Mouse (Mus musculus) hindbrain, postnatal 0 days (tissue): ENCODE results near the gene Limch1. TPM values are rescaled to one million over a fixed set of nuclear protein-coding genes. Genes with fewer than 3 reads are reported as not detected.

Experiments used
- ATAC-seq: fragments of 200-750 bp; cut with Nextera tagmentation; 2 replicates; pipeline ENCODE4 v1.8.0; 2017; ENCODE audit warnings: mild to moderate bottlenecking, moderate TSS enrichment, moderate library complexity
- DNase-seq: peaks from one replicate; pipeline ENCODE4 v3.0.0-alpha.2; 2015; ENCODE audit warnings: low spot score
- H3K27ac ChIP-seq: fragments of 300-500 bp; sonication (generic); 2 replicates; pipeline ENCODE4 v1.5.1; 2014; ENCODE audit warnings: mild to moderate bottlenecking
- H3K27me3 ChIP-seq: fragments of 300-500 bp; sonication (generic); 2 replicates; pipeline ENCODE4 v1.6.1; 2014; ENCODE audit warnings: low read length, mixed read lengths; ENCODE audit not compliant: insufficient read depth
- H3K36me3 ChIP-seq: fragments of 300-500 bp; sonication (generic); 2 replicates; pipeline ENCODE4 v1.6.1; 2014; ENCODE audit warnings: low read length, mixed read lengths; ENCODE audit not compliant: insufficient read depth
- H3K4me1 ChIP-seq: fragments of 300-500 bp; sonication (generic); 2 replicates; pipeline ENCODE4 v1.6.1; 2014; ENCODE audit warnings: antibody characterized with exemption, low read length, mixed read lengths; ENCODE audit not compliant: insufficient read depth
- H3K4me2 ChIP-seq: fragments of 300-500 bp; sonication (generic); 2 replicates; pipeline ENCODE4 v1.6.1; 2014; ENCODE audit warnings: low read depth, mild to moderate bottlenecking, low read length, moderate library complexity, mixed read lengths
- H3K4me3 ChIP-seq: fragments of 300-500 bp; sonication (generic); 2 replicates; pipeline ENCODE4 v1.5.1; 2014; ENCODE audit warnings: low read length
- H3K9ac ChIP-seq: fragments of 300-500 bp; sonication (generic); replicated peaks from 2 replicates; pipeline ENCODE4 v1.6.1; 2014; ENCODE audit warnings: mild to moderate bottlenecking, low read length, moderate library complexity, mixed read lengths
- H3K9me3 ChIP-seq: fragments of 300-500 bp; sonication (generic); 2 replicates; pipeline ENCODE4 v1.6.1; 2016; ENCODE audit warnings: low read length, mixed read lengths
- CTCF ChIP-seq: IDR thresholded peaks from 2 replicates; pipeline ENCODE4 v1.5.1; 2016; ENCODE audit warnings: antibody characterized with exemption, control low read depth, low read depth
- WGBS: fragments of 180-500 bp; shearing (Covaris S2); extraction: QIAGEN DNeasy Blood & Tissue Kit; methylation state at CpG from one replicate; pipeline ENCODE4 v1.1.7; 2014; 5-methylcytosine and 5-hydroxymethylcytosine counted together
- polyA plus RNA-seq: library from polyadenylated mRNA; unstranded; fragments of >200 nt; fragmentation: Nextera tagmentation; extraction: Ambion mirVana; gene quantifications from 2 replicates; pipeline ENCODE4 v1.2.1, GENCODE M21; 2015
- total RNA-seq: library from RNA; depleted of rRNA; stranded (reverse); fragments of >200 nt; gene quantifications from 2 replicates; pipeline ENCODE4 v1.2.3, GENCODE M21; 2014

Gene Limch1
- total and polyA plus RNA-seq, 2 experiments from 2014 or later: 50.4 to 72.4 TPM

DNA sequence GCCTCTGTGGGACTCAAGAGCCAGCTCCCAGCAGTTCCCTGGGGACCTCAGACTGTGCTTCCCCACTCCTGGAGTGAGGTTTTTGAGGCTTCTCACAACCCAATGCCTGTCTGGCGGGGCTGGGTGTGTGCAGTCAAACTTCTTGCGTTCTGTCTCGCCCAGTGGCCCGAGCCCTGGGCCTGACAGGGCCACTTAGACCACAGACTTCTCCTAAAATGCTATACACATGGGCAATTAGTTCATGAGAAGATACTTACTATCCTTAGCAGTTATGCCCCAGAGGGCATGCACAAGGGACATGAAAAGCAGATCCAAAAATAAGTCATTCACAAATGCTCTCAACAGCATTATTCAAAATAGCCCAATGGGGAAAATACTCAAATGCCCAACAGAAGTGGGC, 123.9 kb downstream of the Limch1 start:
- no peak overlapping the region for H3K9ac ChIP-seq
- no peaks in the 10 kb centered on the region for H3K27me3 ChIP-seq
- ATAC-seq (no peak), DNase-seq (no peak)
- H3K9me3 ChIP-seq: no peaks in the 10 kb centered on the region
- WGBS: 91% methylated on average over 4 of the region's 4 CpGs
- no peaks in the 10 kb centered on the region for H3K36me3 ChIP-seq
- H3K4me2 ChIP-seq: no peak overlapping the region
- no peak overlapping the region for H3K4me3 ChIP-seq
- H3K27ac ChIP-seq: no peak overlapping the region
- no peak for TF ChIP-seq CTCF
- H3K4me1 ChIP-seq: peaks cover 3% of the 10 kb centered on the region; the same call in 1 of the 2 replicates

DNA sequence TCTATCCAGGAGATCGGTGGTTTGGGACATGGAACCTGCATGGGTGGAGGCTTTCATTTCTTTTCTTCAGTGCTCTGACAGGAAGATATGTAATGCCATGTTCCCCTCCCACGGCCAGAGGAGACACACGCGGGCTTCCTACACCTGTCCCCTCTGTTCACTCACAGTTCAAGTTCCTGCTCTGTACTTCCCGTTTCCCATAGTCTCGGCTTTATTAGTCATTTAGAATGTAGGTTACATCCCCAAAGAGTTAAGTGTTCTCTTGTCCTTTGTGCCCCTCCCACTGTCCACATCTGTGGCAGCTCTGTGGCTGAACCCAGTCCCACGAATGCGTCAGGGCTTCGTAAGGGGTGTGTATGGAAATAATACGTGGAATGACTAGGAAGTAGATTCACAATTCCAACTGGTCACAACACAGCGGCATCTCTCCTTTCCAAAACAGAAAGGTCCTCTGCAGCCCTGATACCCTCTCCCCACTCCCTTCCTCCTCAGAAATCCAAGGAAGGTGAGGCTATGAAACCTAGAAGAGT, 126.0 kb downstream of the Limch1 start:
- Histone ChIP-seq H3K36me3 (no peaks in the 10 kb centered on the region), H3K4me2 (no peak overlapping the region), H3K27ac (no peak overlapping the region), H3K9ac (no peak overlapping the region), H3K9me3 (no peaks in the 10 kb centered on the region), H3K4me3 (no peak overlapping the region), H3K27me3 (no peaks in the 10 kb centered on the region), H3K4me1 (no peaks in the 10 kb centered on the region)
- WGBS: 87% methylated on average over 11 of the region's 11 CpGs
- DNase-seq (no peak), ATAC-seq (no peak)
- TF ChIP-seq CTCF: no peak

DNA sequence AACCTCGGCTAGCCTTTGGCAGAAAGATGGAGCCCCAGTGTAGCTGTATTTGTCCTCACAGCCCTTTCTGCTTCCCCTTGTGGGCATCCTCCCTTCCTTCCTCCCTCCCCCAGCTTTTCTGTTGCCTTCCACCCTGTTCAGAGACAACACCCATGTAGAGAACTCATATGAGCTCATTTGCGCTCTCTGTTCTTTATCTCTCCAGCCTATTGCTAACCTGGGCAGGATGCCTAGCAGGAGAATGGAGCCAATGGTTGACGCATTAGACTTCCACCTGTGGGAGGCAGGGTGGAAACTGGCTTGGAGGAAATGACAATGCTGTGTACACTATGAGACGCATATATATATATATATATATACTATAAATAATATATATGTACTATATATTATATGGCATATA, 126.4 kb downstream of the Limch1 start:
- no peaks in the 10 kb centered on the region for H3K27me3 ChIP-seq
- DNase-seq (no peak), ATAC-seq (no peak)
- no peak overlapping the region for H3K4me2 ChIP-seq
- H3K27ac ChIP-seq: no peak overlapping the region
- H3K9ac ChIP-seq: no peak overlapping the region
- no peaks in the 10 kb centered on the region for H3K4me1 ChIP-seq
- no peak for TF ChIP-seq CTCF
- no peaks in the 10 kb centered on the region for H3K36me3 ChIP-seq
- no peaks in the 10 kb centered on the region for H3K9me3 ChIP-seq
- H3K4me3 ChIP-seq: no peak overlapping the region
- 90% methylated on average over 4 of the region's 4 CpGs for WGBS

DNA sequence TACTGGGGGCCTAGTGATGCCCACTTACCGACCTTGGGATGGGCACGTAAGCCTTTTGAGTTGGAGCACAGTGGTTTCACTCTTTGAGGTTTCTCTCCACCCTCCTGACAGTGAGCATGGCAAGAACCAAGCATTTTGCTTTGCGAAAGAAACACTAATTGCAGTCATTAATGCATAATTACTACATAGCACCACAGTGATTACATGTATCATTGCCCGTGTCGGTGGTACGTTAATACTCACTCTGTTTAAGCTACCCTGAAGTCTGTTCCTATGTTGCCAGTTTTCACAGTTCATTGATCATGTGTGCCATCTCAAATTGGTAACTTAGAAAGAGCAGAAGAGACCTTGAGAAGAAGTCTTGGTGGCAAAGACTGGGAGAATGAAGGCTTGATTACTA, 127.1 kb downstream of the Limch1 start:
- WGBS: 80% methylated on average over 6 of the region's 6 CpGs
- H3K9me3 ChIP-seq: no peaks in the 10 kb centered on the region
- H3K4me2 ChIP-seq: no peak overlapping the region
- TF ChIP-seq CTCF: no peak
- DNase-seq: no peak
- no peak overlapping the region for H3K27ac ChIP-seq
- ATAC-seq: no peak
- H3K4me3 ChIP-seq: no peak overlapping the region
- H3K36me3 ChIP-seq: no peaks in the 10 kb centered on the region
- no peaks in the 10 kb centered on the region for H3K27me3 ChIP-seq
- H3K4me1 ChIP-seq: no peaks in the 10 kb centered on the region
- H3K9ac ChIP-seq: no peak overlapping the region

DNA sequence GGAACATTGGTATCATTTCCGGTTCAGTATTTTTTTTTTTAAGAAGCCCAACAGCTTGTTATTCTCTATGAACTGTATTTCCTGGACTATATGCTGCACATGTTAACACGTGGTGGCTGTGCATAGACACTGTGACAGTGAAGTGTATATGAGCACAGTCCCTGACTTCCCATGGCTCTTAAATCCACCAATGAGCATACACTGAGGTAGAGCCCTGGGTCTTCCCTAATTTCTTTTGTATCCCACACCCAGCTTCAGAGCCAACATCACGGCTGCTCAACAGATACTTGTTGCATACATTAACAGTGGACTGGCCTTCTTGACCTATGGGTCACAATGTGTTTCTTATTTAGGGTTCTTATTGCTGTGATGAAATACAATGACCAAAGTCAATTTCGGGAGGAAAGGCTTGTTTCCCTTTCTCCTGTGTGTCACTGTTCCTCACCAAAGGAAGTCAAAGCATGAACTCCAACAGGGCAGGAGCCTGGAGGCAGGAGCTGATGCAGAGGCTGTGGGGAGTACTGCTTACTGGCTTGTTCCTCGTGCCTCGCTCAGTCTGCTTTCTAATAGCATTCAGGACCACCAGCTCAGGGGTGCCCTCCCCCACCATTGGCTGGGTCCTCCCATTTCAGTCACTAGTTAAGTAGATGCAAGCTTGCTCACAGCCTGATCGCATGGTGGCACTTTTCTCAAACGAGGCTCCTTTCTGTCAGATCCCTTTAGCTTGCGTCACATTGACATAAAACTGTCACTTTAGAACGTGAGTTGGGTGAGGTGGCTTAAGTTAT, 130.6 kb downstream of the Limch1 start:
- DNase-seq: no peak
- H3K9ac ChIP-seq: no peak overlapping the region
- no peak overlapping the region for H3K4me2 ChIP-seq
- no peaks in the 10 kb centered on the region for H3K36me3 ChIP-seq
- no peak for TF ChIP-seq CTCF
- no peaks in the 10 kb centered on the region for H3K4me1 ChIP-seq
- ATAC-seq: no peak
- H3K9me3 ChIP-seq: no peaks in the 10 kb centered on the region
- no peak overlapping the region for H3K4me3 ChIP-seq
- H3K27ac ChIP-seq: no peak overlapping the region
- 49% methylated on average over 10 of the region's 10 CpGs for WGBS
- H3K27me3 ChIP-seq: no peaks in the 10 kb centered on the region

DNA sequence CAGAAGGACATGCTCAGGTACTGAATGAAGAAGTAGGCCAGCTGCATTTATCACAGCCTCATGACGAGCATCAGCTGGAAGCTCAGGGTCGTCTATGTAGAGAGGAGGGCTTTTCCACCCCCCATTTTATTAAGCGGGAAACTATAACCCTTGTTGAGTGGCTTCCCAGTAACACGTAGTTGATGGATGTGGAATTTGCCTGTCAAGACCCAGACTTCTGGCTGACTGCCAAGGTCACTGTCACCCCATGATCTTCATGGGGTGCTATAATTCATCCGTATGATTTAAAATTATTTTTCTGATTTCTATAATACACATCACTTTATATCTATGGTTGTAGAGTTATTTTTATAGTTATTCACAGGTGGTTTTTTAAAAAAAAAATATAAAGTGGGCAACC, 131.4 kb downstream of the Limch1 start:
- H3K27me3 ChIP-seq: no peaks in the 10 kb centered on the region
- H3K27ac ChIP-seq: no peak overlapping the region
- no peak for ATAC-seq
- H3K9me3 ChIP-seq: no peaks in the 10 kb centered on the region
- no peak overlapping the region for H3K4me2 ChIP-seq
- no peaks in the 10 kb centered on the region for H3K36me3 ChIP-seq
- H3K9ac ChIP-seq: no peak overlapping the region
- WGBS: 44% methylated on average over 5 of the region's 5 CpGs
- TF ChIP-seq CTCF: no peak
- DNase-seq: no peak
- H3K4me3 ChIP-seq: no peak overlapping the region
- H3K4me1 ChIP-seq: no peaks in the 10 kb centered on the region

DNA sequence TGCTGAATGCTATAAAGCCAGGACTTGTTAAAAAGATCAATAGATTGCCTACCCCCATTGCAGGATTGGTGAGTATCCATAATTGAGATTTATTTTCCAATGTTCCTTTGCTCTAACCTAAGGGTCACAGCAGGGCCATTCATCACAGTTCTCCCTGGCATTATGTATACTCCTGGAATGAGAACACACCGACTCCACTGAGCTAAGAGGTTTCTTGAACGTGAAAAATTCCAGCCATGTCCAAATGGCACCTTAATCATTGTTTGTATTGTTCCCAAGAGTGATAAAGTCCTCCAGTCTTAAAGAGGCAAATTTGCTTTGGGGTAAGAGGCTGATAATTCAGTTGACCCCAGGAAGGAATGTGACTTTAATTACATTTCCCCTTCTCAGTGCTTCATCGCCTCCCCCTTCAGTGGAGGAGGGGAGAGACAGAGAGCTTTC, 136.3 kb downstream of the Limch1 start:
- no peaks in the 10 kb centered on the region for H3K36me3 ChIP-seq
- no peak for DNase-seq
- no peak for ATAC-seq
- no peaks in the 10 kb centered on the region for H3K4me1 ChIP-seq
- no peak overlapping the region for H3K27ac ChIP-seq
- H3K27me3 ChIP-seq: no peaks in the 10 kb centered on the region
- WGBS: 54% methylated on average over 3 of the region's 3 CpGs
- H3K4me3 ChIP-seq: no peak overlapping the region
- TF ChIP-seq CTCF: no peak
- H3K4me2 ChIP-seq: no peak overlapping the region
- H3K9ac ChIP-seq: no peak overlapping the region
- no peaks in the 10 kb centered on the region for H3K9me3 ChIP-seq
